Mouse (Mus musculus): ENCODE data around the gene Gm43552.

Gm43552 gene

DNA sequence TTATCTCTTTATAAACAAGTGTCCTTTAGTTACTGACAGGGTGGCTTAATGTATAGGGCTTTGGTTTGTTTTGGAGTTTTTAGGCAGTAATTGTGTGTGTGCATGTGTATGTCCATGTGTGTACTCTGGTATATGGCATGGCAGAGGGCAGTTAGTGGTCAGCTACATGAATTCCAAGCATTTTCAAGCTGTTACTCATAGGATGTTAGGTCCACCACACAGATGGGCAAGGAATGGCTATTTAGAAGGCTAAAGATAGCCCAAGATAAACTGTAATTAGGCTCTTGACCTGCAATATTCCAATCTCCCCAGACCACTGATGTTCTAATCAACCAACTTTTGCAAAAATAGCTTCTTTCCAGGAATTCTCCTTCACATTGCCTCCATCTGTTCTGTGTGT is 54.6 kb downstream of the Gm43552 start:
- no peak for DNase-seq (ENCODE audit: low read depth, low spot score)

DNA sequence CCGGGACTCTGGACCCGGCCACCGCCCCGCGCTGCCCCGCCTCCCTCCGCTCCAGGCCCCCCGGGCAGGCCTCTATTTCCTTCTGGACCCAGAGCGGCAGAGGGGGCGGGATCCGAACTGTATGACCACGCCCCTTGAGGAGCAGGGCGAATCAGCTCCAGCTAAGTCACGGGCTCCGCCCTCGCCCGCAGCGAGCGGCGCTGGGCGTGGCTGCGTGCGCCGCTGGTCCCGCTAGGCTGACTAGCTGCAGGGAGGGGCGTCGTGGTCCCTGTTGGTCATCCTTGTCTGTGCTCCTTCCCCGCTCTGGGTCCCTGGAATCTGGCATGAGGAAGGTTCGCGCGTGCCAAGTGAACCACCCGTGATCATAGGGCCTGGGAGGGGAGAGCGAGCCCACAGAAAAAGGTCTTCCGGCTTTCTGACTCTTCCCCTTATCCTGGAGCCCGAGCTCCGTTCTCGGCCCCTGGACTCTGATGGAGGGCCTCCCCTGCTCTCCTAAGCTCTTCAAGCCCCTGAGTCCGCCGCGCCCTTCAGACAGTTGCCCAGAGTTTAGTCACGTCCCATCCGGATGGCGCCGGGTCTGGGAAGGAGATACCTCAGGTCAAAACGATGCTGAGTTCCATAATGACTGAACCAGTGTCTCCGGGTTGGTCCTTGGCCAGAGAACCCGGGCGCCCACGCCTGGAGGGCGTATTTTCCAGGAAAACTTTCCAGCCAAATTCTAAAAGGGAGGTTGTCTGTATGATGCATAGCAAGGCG is 56.6 kb downstream of the Gm43552 start, which contains the start of gene Ugdh:
Ugdh (minus strand) TSS at position 144 of the 756 bp plus-strand sequence.
- DNase-seq (ENCODE audit: low read depth, low spot score), result peak; percentile 97

- no peak for DNase-seq (ENCODE audit: low read depth, low spot score)
These were observed 57.2 kb downstream of the Gm43552 start for GRCm38 (mm10) chr5:65435363-65435805.

GRCm38 (mm10) chr5:65434471-65435362 is 57.9 kb downstream of the Gm43552 start:
- DNase-seq (ENCODE audit: low read depth, low spot score), result peak; percentile 35

GRCm38 (mm10) chr5:65429441-65429840 is 63.2 kb downstream of the Gm43552 start:
- DNase-seq (ENCODE audit: low read depth, low spot score), result no peak

- no peak for DNase-seq (ENCODE audit: low read depth, low spot score)
These were observed 64.3 kb downstream of the Gm43552 start for GRCm38 (mm10) chr5:65428321-65428720.

GRCm38 (mm10) chr5:65425251-65425650 is 67.4 kb downstream of the Gm43552 start:
- DNase-seq (ENCODE audit: low read depth, low spot score), result no peak

- no peak for DNase-seq (ENCODE audit: low read depth, low spot score)
These were observed 68.4 kb downstream of the Gm43552 start for GRCm38 (mm10) chr5:65424215-65424614.

DNA sequence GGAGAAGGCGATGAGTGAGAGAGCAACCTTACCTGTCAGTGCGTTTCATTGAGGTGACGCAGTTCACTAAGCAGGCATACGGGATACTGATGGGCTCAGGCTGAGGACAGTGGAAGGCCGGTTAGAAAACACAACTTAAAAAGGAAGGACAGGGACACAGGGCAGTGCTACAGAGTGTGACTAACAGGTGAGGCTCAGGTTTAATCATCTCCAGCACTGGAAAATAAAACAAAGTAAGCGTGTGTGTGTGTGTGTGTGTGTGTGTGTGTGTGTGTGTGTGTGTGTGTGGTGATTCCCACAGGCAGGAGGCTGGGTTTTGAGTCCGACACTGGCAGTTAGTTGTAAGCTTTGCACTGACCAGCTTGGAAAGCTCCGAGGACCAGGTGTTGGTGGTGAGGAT is 69.8 kb downstream of the Gm43552 start:
- no peak for DNase-seq (ENCODE audit: low read depth, low spot score)

DNA sequence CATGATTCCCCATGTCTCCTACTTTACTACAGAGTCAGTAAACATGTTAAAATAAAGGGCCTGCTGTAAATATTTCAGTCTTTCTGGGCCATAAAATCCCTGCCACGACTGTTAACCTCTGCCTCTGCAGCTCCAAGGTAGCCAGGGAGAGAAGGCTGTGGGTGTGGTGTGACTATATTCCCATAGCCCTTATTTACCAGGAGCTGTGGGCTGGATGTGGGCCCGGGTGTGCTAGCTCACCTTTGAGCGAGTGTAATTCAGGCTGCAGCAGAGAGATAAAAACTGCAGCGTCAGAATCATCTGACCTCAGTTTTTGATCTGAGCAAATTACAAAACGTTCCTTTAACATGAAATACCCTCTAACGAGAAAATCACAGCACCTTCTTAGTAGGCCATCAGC is 71.8 kb downstream of the Gm43552 start:
- no peak for DNase-seq (ENCODE audit: low read depth, low spot score)

DNA sequence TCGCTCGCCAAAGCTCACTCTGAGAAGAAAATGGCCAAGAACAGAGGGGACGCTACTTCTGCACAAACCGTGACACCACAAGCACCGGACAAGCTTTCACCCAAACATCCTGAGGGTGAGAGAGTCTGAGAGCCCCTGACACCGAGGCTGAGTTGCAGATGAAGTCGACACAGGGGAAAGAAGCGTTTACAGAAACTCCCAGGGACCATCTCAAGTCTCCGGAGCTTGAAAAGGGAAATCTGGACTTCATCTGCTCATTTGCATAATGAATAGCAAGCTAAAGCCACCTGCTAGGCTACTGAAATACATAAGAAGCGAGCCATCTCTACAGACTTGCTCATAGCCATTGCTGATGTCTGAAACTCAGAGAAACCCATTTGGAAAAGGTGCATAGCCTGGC is 73.5 kb downstream of the Gm43552 start:
- DNase-seq (ENCODE audit: low read depth, low spot score), result no peak

DNA sequence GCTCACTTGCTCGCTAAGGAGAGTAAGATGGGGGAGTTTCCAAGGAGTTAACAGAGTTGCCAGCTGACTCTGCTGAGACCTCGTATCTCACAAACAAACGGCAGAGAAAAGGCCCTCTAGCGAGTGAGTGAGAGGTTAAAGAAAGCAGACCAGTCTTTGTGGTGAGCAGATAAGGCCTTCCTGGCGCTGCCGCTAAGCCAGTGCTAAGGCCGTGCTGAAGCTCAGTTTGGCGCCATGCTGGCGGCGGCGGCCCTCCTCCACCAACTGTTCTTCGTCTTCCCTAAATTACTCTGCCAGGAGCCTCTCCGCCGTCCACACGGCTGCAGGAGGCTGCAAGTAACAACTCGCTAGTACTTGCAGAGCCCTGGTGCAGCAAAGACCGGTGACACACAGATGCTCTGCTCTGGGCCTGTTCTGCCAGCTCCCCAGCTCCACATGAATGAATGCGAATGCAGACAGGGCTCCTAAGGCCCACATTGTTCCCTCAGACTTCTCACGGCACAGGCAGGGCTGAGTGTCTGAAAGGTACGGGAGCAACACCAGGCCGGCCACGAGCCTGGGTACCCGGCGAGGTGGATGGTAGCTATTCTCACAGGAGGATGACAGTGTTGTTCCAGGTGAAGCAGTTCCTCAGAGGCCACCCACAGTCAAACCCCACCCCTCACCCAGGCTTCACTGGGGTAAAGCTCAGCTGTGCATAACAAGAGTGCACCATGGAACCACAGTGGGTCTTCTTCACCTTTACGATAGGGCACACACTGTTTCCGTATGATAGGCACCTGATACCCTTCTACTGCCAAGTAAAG is 76.8 kb downstream of the Gm43552 start:
- DNase-seq (ENCODE audit: low read depth, low spot score), result peak; percentile 63

DNA sequence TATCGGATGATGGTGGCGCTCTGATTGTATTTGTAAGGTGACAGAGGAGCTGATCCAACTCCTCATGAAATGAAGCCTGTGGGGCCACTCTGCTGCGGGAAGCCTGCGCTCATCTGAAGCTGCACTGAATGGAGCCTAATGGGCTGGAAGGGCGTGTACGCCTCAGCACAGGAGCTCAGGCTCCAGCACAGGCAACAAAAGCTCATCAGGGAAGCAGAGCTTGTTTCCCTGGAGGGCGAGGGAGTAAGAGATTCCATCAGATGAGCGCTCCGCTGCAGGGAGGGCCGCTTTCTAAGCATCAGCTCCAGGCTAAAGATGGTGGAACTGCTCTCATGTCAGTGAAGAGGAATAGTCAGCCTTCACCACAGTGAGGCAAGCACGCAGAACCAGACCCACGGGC is 84.6 kb downstream of the Gm43552 start:
- DNase-seq (ENCODE audit: low read depth, low spot score), result no peak

GRCm38 (mm10) chr5:65401251-65401994 is 91.2 kb downstream of the Gm43552 start:
- DNase-seq (ENCODE audit: low read depth, low spot score), result peak; percentile 76

DNA sequence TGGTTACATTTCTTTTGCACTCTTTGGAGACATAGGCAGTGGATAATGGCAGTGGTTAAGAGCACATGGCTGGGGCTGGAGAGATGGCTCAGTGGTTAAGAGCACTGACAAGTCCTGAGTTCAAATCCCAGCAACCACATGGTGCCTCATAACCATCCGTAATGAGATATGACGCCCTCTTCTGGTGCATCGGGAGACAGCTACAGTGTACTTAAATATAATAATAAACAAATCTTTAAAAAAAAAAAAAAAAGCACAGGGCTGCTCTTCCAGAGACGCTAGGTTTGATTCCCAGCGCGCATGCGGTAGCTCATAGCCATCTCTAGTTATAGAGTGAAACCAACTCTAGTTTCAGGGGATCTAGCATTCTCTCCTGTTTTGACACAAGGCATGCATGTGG is 98.2 kb downstream of the Gm43552 start:
- DNase-seq (ENCODE audit: low read depth, low spot score), result no peak

DNA sequence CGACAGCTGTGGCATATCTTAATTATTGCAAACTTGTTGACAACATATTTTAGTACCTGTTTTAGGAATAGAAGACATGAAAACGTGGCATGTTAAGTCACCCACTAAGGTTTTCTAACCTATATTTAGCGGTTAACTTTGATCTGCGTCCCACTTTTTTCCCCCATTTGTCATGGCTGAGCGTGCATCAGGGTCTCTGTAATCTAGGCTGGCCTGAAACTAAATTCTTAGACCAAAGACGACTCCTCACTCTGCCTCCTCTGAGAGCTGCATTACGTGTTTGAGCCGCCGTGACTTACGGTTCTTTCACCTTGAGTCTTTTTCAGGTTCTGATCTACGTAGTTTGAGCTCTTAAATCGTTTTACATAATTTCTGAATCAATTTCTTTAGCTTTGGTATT is 100.9 kb downstream of the Gm43552 start:
- DNase-seq (ENCODE audit: low read depth, low spot score), result peak; percentile 50

GRCm38 (mm10) chr5:65390648-65391644 is 101.7 kb downstream of the Gm43552 start, which contains the start of the genes Rpl9 and Lias:
TSS of gene Rpl9 (minus strand) at chr5:65391444.
TSS of gene Lias (plus strand) at chr5:65391497.
- peak; percentile 99 for DNase-seq (ENCODE audit: low read depth, low spot score)

GRCm38 (mm10) chr5:65387008-65387867 is 105.4 kb downstream of the Gm43552 start:
- no peak for DNase-seq (ENCODE audit: low read depth, low spot score)

DNA sequence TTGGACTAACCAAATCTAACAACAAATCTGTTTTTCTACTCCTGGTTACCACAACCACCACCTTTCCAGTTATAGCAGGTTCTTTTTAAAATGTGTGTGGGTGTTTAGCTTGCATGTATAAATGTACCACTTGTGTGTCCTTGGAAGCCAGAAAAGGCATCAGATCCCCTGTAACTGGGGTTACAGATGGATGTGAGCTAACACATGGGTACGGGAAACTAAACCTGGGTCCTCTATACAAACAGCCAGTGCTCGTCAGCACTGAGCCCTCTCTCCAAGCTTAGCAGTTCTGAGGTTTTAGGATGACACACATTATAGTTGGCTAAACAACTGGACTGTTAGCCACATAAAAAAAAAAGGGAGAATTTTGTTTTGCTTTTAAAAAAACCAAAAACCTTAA is 106.9 kb downstream of the Gm43552 start:
- DNase-seq (ENCODE audit: low read depth, low spot score), result no peak
